Mouse (Mus musculus): Measurements from ENCODE around the gene Gm4491. TPM values are rescaled to one million over a fixed set of nuclear protein-coding genes. Genes with fewer than 3 reads are reported as not detected.

The Gm4491 gene
- not detected in 2 replicates for polyA plus RNA-seq (2016; fragmentation: Nextera tagmentation; extraction: Ambion mirVana)

DNA sequence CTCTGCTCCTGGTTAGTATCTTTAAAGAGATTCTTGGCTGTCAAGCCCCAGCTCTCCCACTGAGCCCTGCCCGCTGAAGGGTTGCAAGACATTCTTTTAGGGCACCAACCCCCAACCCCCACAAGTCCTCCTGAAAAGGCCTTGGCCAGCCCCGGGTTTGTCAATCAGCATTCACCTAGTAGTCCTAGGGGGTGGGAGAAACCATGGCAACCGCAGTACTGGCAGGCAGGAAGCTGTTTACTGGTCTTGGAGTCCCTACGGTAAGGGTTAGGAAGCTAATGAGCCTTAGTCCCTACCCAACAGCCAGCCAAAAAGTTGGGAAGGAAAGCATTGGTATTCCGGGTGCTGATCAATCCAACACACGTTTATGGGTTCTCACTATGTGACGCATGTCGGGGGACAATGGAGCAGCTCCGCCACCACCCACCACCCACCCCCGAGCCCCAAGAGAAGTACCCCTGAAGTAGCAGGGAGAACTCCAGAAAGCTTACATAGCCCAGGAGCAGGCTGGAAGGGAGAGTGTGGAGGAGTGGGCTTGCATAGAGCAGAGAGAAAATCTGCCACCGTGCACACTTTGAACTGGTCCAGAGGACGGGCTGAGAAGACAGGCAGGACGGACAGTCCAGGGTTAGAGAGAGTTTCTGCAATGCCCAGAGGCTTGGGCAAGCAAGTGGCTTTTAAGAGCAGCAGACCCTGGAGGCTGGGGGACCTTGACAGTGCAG is at the start of gene Gm4491:
Gm4491 (minus strand) TSS at position 61 of the 722 bp plus-strand sequence.
- Histone ChIP-seq H3K9ac (no peak within 1 kb of the TSS), H3K27ac (no peak within 1 kb of the TSS), H3K4me2 (no peak within 1 kb of the TSS), H3K4me1 (peaks cover 3% of the 10 kb centered on the region; the same call in 1 of the 2 replicates), H3K36me3 (no peaks in the 10 kb centered on the region), H3K27me3 (replicated peaks) (peaks cover 47% of the 10 kb centered on the region), H3K9me3 (replicated peaks) (no peaks in the 10 kb centered on the region), H3K4me3 (no peak within 1 kb of the TSS)
- ATAC-seq = no peak
- WGBS (ENCODE audit: insufficient replicate concordance) = 35% methylated on average over 13 of the region's 13 CpGs

DNA sequence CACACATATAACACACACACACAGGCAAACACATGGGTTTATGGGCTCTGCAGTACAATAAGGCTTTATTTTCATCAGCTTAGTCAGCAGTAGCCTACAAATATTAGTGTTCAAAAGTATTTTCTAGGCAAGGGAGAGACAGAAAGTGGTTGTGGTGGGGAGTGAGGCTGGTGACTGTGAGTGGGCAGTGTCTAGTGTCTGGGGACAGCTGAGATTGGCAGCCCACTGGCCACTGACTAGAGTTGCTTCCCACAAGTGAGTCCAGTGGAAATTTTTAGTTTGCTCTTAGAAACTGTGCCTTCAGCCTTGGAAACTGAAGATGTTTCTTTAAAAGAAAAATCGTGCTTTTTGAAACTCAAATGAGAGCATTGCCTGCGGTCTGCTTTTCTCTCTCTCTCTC is 46.1 kb upstream of the Gm4491 start:
- ATAC-seq = no peak
- Histone ChIP-seq H3K4me2 (no peak overlapping the region), H3K27me3 (replicated peaks) (peaks cover 4% of the 10 kb centered on the region), H3K9me3 (replicated peaks) (no peaks in the 10 kb centered on the region), H3K4me3 (no peak overlapping the region), H3K36me3 (no peaks in the 10 kb centered on the region), H3K27ac (no peak overlapping the region), H3K9ac (no peak overlapping the region), H3K4me1 (no peaks in the 10 kb centered on the region)
- 54% methylated on average over 2 of the region's 2 CpGs for WGBS (ENCODE audit: insufficient replicate concordance)

DNA sequence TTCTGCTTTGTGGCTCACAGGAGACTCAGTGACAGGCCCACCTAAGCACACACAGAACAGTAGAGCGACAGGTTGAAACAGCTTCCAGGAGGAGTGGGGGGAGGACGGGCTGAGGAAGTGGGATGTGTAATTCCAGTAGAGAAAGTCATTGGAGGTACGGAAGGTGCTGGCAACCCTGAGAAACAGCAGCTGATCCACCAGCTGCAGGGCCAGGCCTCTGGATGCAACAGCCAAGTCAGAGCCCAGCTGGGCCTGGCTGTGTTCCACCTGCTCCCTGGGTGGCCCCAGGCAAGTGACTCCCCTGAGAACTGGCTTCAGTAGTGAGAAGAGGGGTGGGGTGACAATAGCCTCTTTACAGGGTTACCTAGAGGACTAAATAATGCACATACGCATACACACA is 45.5 kb upstream of the Gm4491 start:
- no peaks in the 10 kb centered on the region for H3K9me3 ChIP-seq (replicated peaks)
- H3K4me3 ChIP-seq = no peak overlapping the region
- H3K36me3 ChIP-seq = no peaks in the 10 kb centered on the region
- H3K4me1 ChIP-seq = no peaks in the 10 kb centered on the region
- WGBS (ENCODE audit: insufficient replicate concordance) = 59% methylated on average over 4 of the region's 4 CpGs
- no peak for ATAC-seq
- no peak overlapping the region for H3K27ac ChIP-seq
- no peak overlapping the region for H3K4me2 ChIP-seq
- no peak overlapping the region for H3K9ac ChIP-seq
- peaks cover 4% of the 10 kb centered on the region for H3K27me3 ChIP-seq (replicated peaks)

- Histone ChIP-seq H3K27ac (no peak overlapping the region), H3K9me3 (replicated peaks) (no peaks in the 10 kb centered on the region), H3K4me3 (no peak overlapping the region), H3K4me2 (no peak overlapping the region), H3K9ac (no peak overlapping the region), H3K36me3 (no peaks in the 10 kb centered on the region), H3K27me3 (replicated peaks) (no peaks in the 10 kb centered on the region), H3K4me1 (no peaks in the 10 kb centered on the region)
- no peak for ATAC-seq
- WGBS (ENCODE audit: insufficient replicate concordance) = 50% methylated on average over 6 of the region's 6 CpGs
Measured at GRCm38 (mm10) chr14:57154916-57155315, 39.2 kb upstream of the Gm4491 start.

GRCm38 (mm10) chr14:57145741-57146140 is 30.1 kb upstream of the Gm4491 start:
- Histone ChIP-seq H3K27ac (no peak overlapping the region), H3K4me3 (no peak overlapping the region), H3K27me3 (replicated peaks) (peaks cover 3% of the 10 kb centered on the region; the same call in 1 of the 2 replicates), H3K4me1 (no peaks in the 10 kb centered on the region), H3K9me3 (replicated peaks) (no peaks in the 10 kb centered on the region), H3K9ac (no peak overlapping the region), H3K36me3 (no peaks in the 10 kb centered on the region), H3K4me2 (no peak overlapping the region)
- ATAC-seq = no peak
- 41% methylated on average over 4 of the region's 4 CpGs for WGBS (ENCODE audit: insufficient replicate concordance)

GRCm38 (mm10) chr14:57135265-57135664 is 19.6 kb upstream of the Gm4491 start:
- H3K36me3 ChIP-seq = no peaks in the 10 kb centered on the region
- no peak for ATAC-seq
- WGBS (ENCODE audit: insufficient replicate concordance) = 75% methylated on average over 8 of the region's 8 CpGs
- H3K4me1 ChIP-seq = no peaks in the 10 kb centered on the region; the same call in 1 of the 2 replicates
- H3K4me2 ChIP-seq = no peak overlapping the region
- H3K4me3 ChIP-seq = no peak overlapping the region
- H3K9me3 ChIP-seq (replicated peaks) = no peaks in the 10 kb centered on the region
- H3K27me3 ChIP-seq (replicated peaks) = peaks cover 73% of the 10 kb centered on the region
- H3K27ac ChIP-seq = no peak overlapping the region
- no peak overlapping the region for H3K9ac ChIP-seq

GRCm38 (mm10) chr14:57133161-57133661 is 17.5 kb upstream of the Gm4491 start, which contains the start of gene Gjb6:
Gene Gjb6, minus strand, starts transcription at chr14:57133611.
- Histone ChIP-seq H3K4me2 (peak within 1 kb of the TSS; percentile 50), H3K27me3 (replicated peaks) (peaks cover 79% of the 10 kb centered on the region), H3K27ac (no peak within 1 kb of the TSS), H3K4me3 (peak within 1 kb of the TSS; percentile 13; the same call in 1 of the 2 replicates), H3K4me1 (no peaks in the 10 kb centered on the region; the same call in 1 of the 2 replicates), H3K9me3 (replicated peaks) (no peaks in the 10 kb centered on the region), H3K9ac (no peak within 1 kb of the TSS), H3K36me3 (no peaks in the 10 kb centered on the region)
- WGBS (ENCODE audit: insufficient replicate concordance) = 6% methylated on average over 32 of the region's 33 CpGs
- peak; percentile 5; the same call in 1 of the 2 replicates for ATAC-seq

- H3K9ac ChIP-seq = no peak overlapping the region
- H3K27me3 ChIP-seq (replicated peaks) = peaks cover 25% of the 10 kb centered on the region
- no peaks in the 10 kb centered on the region for H3K9me3 ChIP-seq (replicated peaks)
- H3K4me1 ChIP-seq = no peaks in the 10 kb centered on the region
- H3K27ac ChIP-seq = no peak overlapping the region
- H3K4me2 ChIP-seq = no peak overlapping the region
- no peak for ATAC-seq
- no peak overlapping the region for H3K4me3 ChIP-seq
- 60% methylated on average over 4 of the region's 4 CpGs for WGBS (ENCODE audit: insufficient replicate concordance)
- no peaks in the 10 kb centered on the region for H3K36me3 ChIP-seq
Measured at GRCm38 (mm10) chr14:57127383-57127782, 11.7 kb upstream of the Gm4491 start.

DNA sequence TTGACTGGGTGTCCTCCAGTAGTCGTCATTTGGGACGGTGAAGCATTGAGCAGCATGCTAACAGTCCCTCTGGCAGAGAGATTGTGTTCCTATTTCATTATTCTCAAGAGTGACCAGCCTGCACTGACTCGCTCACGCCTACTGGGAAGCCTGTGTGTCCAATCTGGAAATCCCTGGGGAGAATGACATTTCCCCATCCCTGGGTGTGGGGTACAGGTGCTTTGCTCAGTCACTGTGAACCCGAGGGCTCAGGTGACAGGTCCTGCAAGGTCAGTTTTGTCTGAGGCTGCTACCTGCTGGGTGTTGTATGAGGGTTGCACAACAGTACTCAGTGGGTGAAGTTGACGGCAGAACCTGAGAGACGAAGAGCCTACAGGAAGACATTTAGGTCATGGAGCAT is 6.6 kb upstream of the Gm4491 start:
- H3K4me1 ChIP-seq = no peaks in the 10 kb centered on the region
- WGBS (ENCODE audit: insufficient replicate concordance) = 67% methylated on average over 7 of the region's 7 CpGs
- no peak overlapping the region for H3K9ac ChIP-seq
- no peak overlapping the region for H3K27ac ChIP-seq
- no peak overlapping the region for H3K4me2 ChIP-seq
- H3K4me3 ChIP-seq = no peak overlapping the region
- H3K27me3 ChIP-seq (replicated peaks) = peaks cover 10% of the 10 kb centered on the region; the same call in 1 of the 2 replicates
- H3K36me3 ChIP-seq = no peaks in the 10 kb centered on the region
- ATAC-seq = no peak
- H3K9me3 ChIP-seq (replicated peaks) = no peaks in the 10 kb centered on the region

GRCm38 (mm10) chr14:57109194-57109593 is 6.5 kb downstream of the Gm4491 start:
- H3K9me3 ChIP-seq (replicated peaks) = no peaks in the 10 kb centered on the region
- H3K27ac ChIP-seq = no peak overlapping the region
- no peak for ATAC-seq
- H3K36me3 ChIP-seq = no peaks in the 10 kb centered on the region
- no peak overlapping the region for H3K4me2 ChIP-seq
- H3K27me3 ChIP-seq (replicated peaks) = peaks cover 79% of the 10 kb centered on the region
- H3K4me3 ChIP-seq = no peak overlapping the region
- peaks cover 8% of the 10 kb centered on the region; the same call in 1 of the 2 replicates for H3K4me1 ChIP-seq
- H3K9ac ChIP-seq = no peak overlapping the region
- 8% methylated on average over 4 of the region's 4 CpGs for WGBS (ENCODE audit: insufficient replicate concordance)

GRCm38 (mm10) chr14:57107916-57108315 is 7.8 kb downstream of the Gm4491 start:
- WGBS (ENCODE audit: insufficient replicate concordance) = 48% methylated on average over 5 of the region's 5 CpGs
- no peak for ATAC-seq

DNA sequence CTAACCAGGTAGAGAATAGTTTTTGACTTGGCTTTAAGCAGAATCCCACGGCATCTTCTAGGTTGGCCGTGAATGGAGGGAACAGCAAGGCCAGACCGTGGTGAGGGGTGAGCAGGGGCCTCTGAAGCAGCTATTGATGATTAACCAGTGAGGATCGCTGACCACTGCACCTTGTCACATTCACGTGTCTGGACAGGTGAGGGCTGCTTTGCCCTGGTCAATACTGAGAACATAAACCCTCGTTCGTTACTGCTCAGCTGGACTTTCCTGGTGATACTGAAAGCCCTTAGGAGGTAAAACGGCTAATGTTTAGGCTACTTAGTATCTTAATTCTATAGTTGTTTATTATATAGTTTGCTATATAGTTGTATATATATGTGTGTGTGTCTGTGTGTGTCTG is 8.6 kb downstream of the Gm4491 start:
- no peak for ATAC-seq
- no peaks in the 10 kb centered on the region for H3K36me3 ChIP-seq
- peaks cover 12% of the 10 kb centered on the region; the same call in 1 of the 2 replicates for H3K4me1 ChIP-seq
- H3K9ac ChIP-seq = no peak overlapping the region
- peaks cover 88% of the 10 kb centered on the region for H3K27me3 ChIP-seq (replicated peaks)
- no peak overlapping the region for H3K4me2 ChIP-seq
- no peak overlapping the region for H3K27ac ChIP-seq
- 56% methylated on average over 8 of the region's 8 CpGs for WGBS (ENCODE audit: insufficient replicate concordance)
- no peak overlapping the region for H3K4me3 ChIP-seq
- no peaks in the 10 kb centered on the region for H3K9me3 ChIP-seq (replicated peaks)

More at GRCm38 (mm10) chr14:57107916-57108315, 7.8 kb downstream of the Gm4491 start:
- Histone ChIP-seq H3K4me3 (no peak overlapping the region), H3K36me3 (no peaks in the 10 kb centered on the region), H3K9me3 (replicated peaks) (no peaks in the 10 kb centered on the region), H3K9ac (no peak overlapping the region), H3K4me1 (peaks cover 12% of the 10 kb centered on the region; the same call in 1 of the 2 replicates), H3K4me2 (no peak overlapping the region), H3K27ac (no peak overlapping the region), H3K27me3 (replicated peaks) (peaks cover 81% of the 10 kb centered on the region)

Data from liver, embryonic 12.5 days (tissue).